Mouse (Mus musculus) MEL (cell line): Measurements from ENCODE around the gene Lrrc23.
"Not testable (repeated sequence)": the region's sequence is repeated elsewhere in the genome, so short reads cannot be mapped to it uniquely, and the experiment has no call there.

Experiments used
- CTCF ChIP-seq, 3 experiments: IDR thresholded peaks in 2 of 3; conservative IDR thresholded peaks in 1 of 3; 2 replicates each; pipeline ENCODE4 v1.5.1; 2011 to 2012; ENCODE audit warnings: low read length in 3 of 3, low read depth in 2 of 3, mild to moderate bottlenecking in 2 of 3, improper control_type of control experiment in 1 of 3, inconsistent platforms in 1 of 3, mixed read lengths in 1 of 3, moderate library complexity in 1 of 3; ENCODE audit not compliant: control insufficient read depth in 1 of 3, insufficient read depth in 1 of 3, poor library complexity in 1 of 3, severe bottlenecking in 1 of 3
- EP300 ChIP-seq, 2 experiments: IDR thresholded peaks; 2 replicates each; pipeline ENCODE4 v1.6.1; 2011; ENCODE audit warnings: improper control_type of control experiment in 2 of 2, low read length in 2 of 2, low read depth in 1 of 2, mild to moderate bottlenecking in 1 of 2
- HCFC1 ChIP-seq: IDR thresholded peaks from 2 replicates; pipeline ENCODE4 v1.6.1; 2012; ENCODE audit warnings: low read depth, mild to moderate bottlenecking, inconsistent platforms, low read length, improper control_type of control experiment, moderate library complexity
- POLR2A ChIP-seq, 2 experiments: IDR thresholded peaks; 2 replicates each; pipeline ENCODE4 v1.6.1; 2011 to 2012; ENCODE audit warnings: low read length in 2 of 2, mild to moderate bottlenecking in 2 of 2, control low read depth in 1 of 2, improper control_type of control experiment in 1 of 2, low read depth in 1 of 2, moderate library complexity in 1 of 2; ENCODE audit not compliant: control insufficient read depth in 1 of 2, insufficient read depth in 1 of 2, poor library complexity in 1 of 2
- POLR2AphosphoS2 ChIP-seq: IDR thresholded peaks from 2 replicates; pipeline ENCODE4 v1.6.1; 2011; ENCODE audit warnings: low read length, improper control_type of control experiment

- TF ChIP-seq EP300 (IDR thresholded peaks at IDR 0.05; ENCODE audit: low read depth in 1 of 2, low read length in 2 of 2); POLR2A (IDR thresholded peaks at IDR 0.05; ENCODE audit: control insufficient read depth in 1 of 2, insufficient read depth in 1 of 2, low read depth in 1 of 2, low read length in 2 of 2, poor library complexity in 1 of 2); POLR2AphosphoS2; CTCF (IDR thresholded peaks at IDR 0.05 in 2 of 3, conservative IDR thresholded peaks at IDR 0.05 in 1 of 3; ENCODE audit: control insufficient read depth in 1 of 3, insufficient read depth in 1 of 3, low read depth in 2 of 3, low read length in 3 of 3, poor library complexity in 1 of 3, severe bottlenecking in 1 of 3); HCFC1: not testable (repeated sequence)
Measured at GRCm38 (mm10) chr6:124810566-124811402, 31.3 kb upstream of the Lrrc23 start.
